Mouse (Mus musculus) CH12.LX (cell line): ENCODE data around the gene Tmco4. TPM values are rescaled to one million over a fixed set of nuclear protein-coding genes. Genes with fewer than 3 reads are reported as not detected.
A peak's percentile ranks its signal among the peaks of the same experiment; 100 is the strongest.

ENCODE experiments used
- DNase-seq: peaks from one replicate; pipeline ENCODE4 v3.0.0-alpha.2; 2013; ENCODE audit errors: extremely low read depth
- H3K27ac ChIP-seq: 2 replicates; pipeline ENCODE4 v1.5.1; 2012; ENCODE audit warnings: low read depth, mild to moderate bottlenecking, control low read depth, moderate library complexity; ENCODE audit not compliant: insufficient read depth
- H3K27me3 ChIP-seq: replicated peaks from 2 replicates; pipeline ENCODE3; 2012; ENCODE audit warnings: inconsistent platforms
- H3K36me3 ChIP-seq, 2 experiments: replicated peaks in 1 of 2; 2 replicates each; pipeline versions ENCODE3 to v1.6.1; 2012; ENCODE audit warnings: inconsistent platforms in 1 of 2, low read length in 1 of 2, mild to moderate bottlenecking in 1 of 2, mixed read lengths in 1 of 2, moderate library complexity in 1 of 2; ENCODE audit not compliant: control insufficient read depth in 1 of 2, insufficient read depth in 1 of 2
- H3K4me1 ChIP-seq, 2 experiments: 2 replicates each; pipeline ENCODE4 v1.6.1; 2012; ENCODE audit warnings: inconsistent platforms in 1 of 2, moderate library complexity in 1 of 2; ENCODE audit not compliant: insufficient read depth in 2 of 2, control insufficient read depth in 1 of 2
- H3K4me2 ChIP-seq: 2 replicates; pipeline ENCODE4 v1.6.1; 2012; ENCODE audit warnings: low read depth, mild to moderate bottlenecking, control low read depth; ENCODE audit not compliant: poor library complexity, insufficient read depth, severe bottlenecking
- H3K4me3 ChIP-seq, 3 experiments: fragments of 150-350 bp in 1 of 3; sonication (generic) in 1 of 3; replicated peaks in 1 of 3; 2 replicates each; pipeline versions ENCODE3 to v1.5.1; 2011 to 2012; ENCODE audit warnings: low read depth in 2 of 3, low read length in 2 of 3, mild to moderate bottlenecking in 2 of 3, moderate library complexity in 2 of 3, control low read depth in 1 of 3, improper control_type of control experiment in 1 of 3, inconsistent platforms in 1 of 3, mixed read lengths in 1 of 3; ENCODE audit not compliant: poor library complexity in 1 of 3
- H3K79me2 ChIP-seq: replicated peaks from 2 replicates; pipeline ENCODE4 v1.6.1; 2012; ENCODE audit warnings: mild to moderate bottlenecking, moderate library complexity; ENCODE audit not compliant: control insufficient read depth, poor library complexity, insufficient read depth, severe bottlenecking; ENCODE audit errors: extremely low read depth
- H3K9ac ChIP-seq: 2 replicates; pipeline ENCODE4 v1.6.1; 2012; ENCODE audit warnings: low read depth, mild to moderate bottlenecking, control low read depth, moderate library complexity; ENCODE audit not compliant: insufficient read depth
- H3K9me3 ChIP-seq: replicated peaks from 2 replicates; pipeline ENCODE3; 2012; ENCODE audit warnings: low read length, inconsistent platforms, mixed read lengths
- BHLHE40 ChIP-seq: IDR thresholded peaks from 2 replicates; pipeline ENCODE4 v1.6.1; 2011; ENCODE audit warnings: mild to moderate bottlenecking, low read depth, low read length, improper control_type of control experiment
- CTCF ChIP-seq, 2 experiments: IDR thresholded peaks in 1 of 2; conservative IDR thresholded peaks in 1 of 2; 2 replicates each; pipeline ENCODE4 v1.5.1; 2011 to 2012; ENCODE audit warnings: low read depth in 2 of 2, low read length in 2 of 2, improper control_type of control experiment in 1 of 2, inconsistent platforms in 1 of 2, mild to moderate bottlenecking in 1 of 2, moderate library complexity in 1 of 2
- E2F4 ChIP-seq: IDR thresholded peaks from 2 replicates; pipeline ENCODE4 v1.6.1; 2011; ENCODE audit warnings: low read depth, low read length, improper control_type of control experiment; ENCODE audit not compliant: insufficient replicate concordance
- EP300 ChIP-seq: IDR thresholded peaks from 2 replicates; pipeline ENCODE4 v1.6.1; 2011; ENCODE audit warnings: low read length, improper control_type of control experiment
- JUND ChIP-seq: conservative IDR thresholded peaks from 2 replicates; pipeline ENCODE4 v1.6.1; 2011; ENCODE audit warnings: low read depth, low read length, improper control_type of control experiment
- MAFK ChIP-seq: IDR thresholded peaks from 2 replicates; pipeline ENCODE4 v1.6.1; 2011; ENCODE audit warnings: low read length, improper control_type of control experiment; ENCODE audit not compliant: insufficient replicate concordance
- MAX ChIP-seq: IDR thresholded peaks from 2 replicates; pipeline ENCODE4 v1.6.1; 2011; ENCODE audit warnings: low read length, improper control_type of control experiment
- MEF2A ChIP-seq: IDR thresholded peaks from 2 replicates; pipeline ENCODE4 v1.6.1; 2014; ENCODE audit warnings: low read depth, mild to moderate bottlenecking, inconsistent platforms, low read length, improper control_type of control experiment, borderline replicate concordance
- MYC ChIP-seq: IDR thresholded peaks from 2 replicates; pipeline ENCODE4 v1.6.1; 2011; ENCODE audit warnings: low read depth, mild to moderate bottlenecking, improper control_type of control experiment, low read length
- POLR2A ChIP-seq: IDR thresholded peaks from 2 replicates; pipeline ENCODE4 v1.6.1; 2011; ENCODE audit warnings: low read depth, mild to moderate bottlenecking, improper control_type of control experiment, low read length
- POLR2AphosphoS2 ChIP-seq: IDR thresholded peaks from 2 replicates; pipeline ENCODE4 v1.6.1; 2011; ENCODE audit warnings: low read depth, low read length, improper control_type of control experiment
- RAD21 ChIP-seq: IDR thresholded peaks from 2 replicates; pipeline ENCODE4 v1.6.1; 2011; ENCODE audit warnings: low read depth, mild to moderate bottlenecking, low read length, improper control_type of control experiment, moderate library complexity
- SIN3A ChIP-seq: IDR thresholded peaks from 2 replicates; pipeline ENCODE4 v1.6.1; 2012; ENCODE audit warnings: low read length, improper control_type of control experiment, inconsistent platforms
- SMC3 ChIP-seq: IDR thresholded peaks from 2 replicates; pipeline ENCODE4 v1.6.1; 2011; ENCODE audit warnings: low read depth, low read length, improper control_type of control experiment
- TBP ChIP-seq: conservative IDR thresholded peaks from 2 replicates; pipeline ENCODE4 v1.6.1; 2011; ENCODE audit warnings: low read depth, low read length, improper control_type of control experiment
- USF1 ChIP-seq: IDR thresholded peaks from 2 replicates; pipeline ENCODE4 v1.6.1; 2014; ENCODE audit warnings: low read depth, mild to moderate bottlenecking, inconsistent platforms, low read length, improper control_type of control experiment
- dilution Hi-C: fragments of 300-500 bp; cut with MboI; formaldehyde crosslinking; loops from 2 replicates; pipeline ENCODE4 v1.14.3; 2020; ENCODE audit warnings: low sequenced_read_pairs; ENCODE audit not compliant: extremely low pct_unique_long_range_greater_than_20kb, extremely low pct_ligation_motif_present
- in situ Hi-C: fragments of 300-500 bp; cut with MboI; formaldehyde crosslinking; loops from 3 replicates; pipeline ENCODE4 v1.14.3; 2019; ENCODE audit warnings: low sequenced_read_pairs, low pct_ligation_motif_present, low pct_unique_long_range_greater_than_20kb, mixed read lengths
- polyA plus RNA-seq: library from polyadenylated mRNA; unstranded; fragments of >175 nt; gene quantifications from 2 replicates; pipeline ENCODE4 v1.2.1, GENCODE M21; 2012; ENCODE audit warnings: low read depth; ENCODE audit not compliant: insufficient read length
- total RNA-seq, 2 experiments: library from RNA; depleted of rRNA; stranded (reverse); fragments of 300-350 nt in 1 of 2; fragments of >200 nt in 1 of 2; gene quantifications; 2 replicates each; pipeline ENCODE4 v1.2.3; 2012 to 2014

The Tmco4 gene
- total and polyA plus RNA-seq, 3 experiments: 20.3 to 22.2 (median 21.7) TPM

- Histone ChIP-seq H3K4me3 (no peak overlapping the region), H3K36me3 (no peaks in the 10 kb centered on the region), H3K9ac (no peak overlapping the region), H3K4me2 (no peak overlapping the region; the same call in 1 of the 2 replicates), H3K79me2 (no peaks in the 10 kb centered on the region), H3K9me3 (peaks cover 5% of the 10 kb centered on the region), H3K27ac (no peak overlapping the region), H3K4me1 (peaks cover 4% of the 10 kb centered on the region in 2 experiments; a peak in 2 of 4 replicates), H3K27me3 (peaks cover 53% of the 10 kb centered on the region)
- TF ChIP-seq POLR2A (no peak), CTCF (conservative IDR thresholded peaks at IDR 0.05 in 1 of 2, IDR thresholded peaks at IDR 0.05 in 1 of 2; ENCODE audit: low read depth in 2 of 2, low read length in 2 of 2) (peak in 1 of 2 experiments; percentile 48; a peak in 2 of 4 replicates), EP300 (no peak), SIN3A (no peak), MEF2A (no peak), POLR2AphosphoS2 (no peak), RAD21 (no peak; the same call in none of the 2 replicates)
- no peak for DNase-seq
- dilution Hi-C loops: no loop called here
- in situ Hi-C loops: loop anchor here (5.0 to 10.0 kb wide), 2 partner anchors 104 to 151 kb away; partner anchors contain the start of gene Tmco4
These were observed 103.2 kb downstream of the Tmco4 start for GRCm38 (mm10) chr4:139075915-139076314.

GRCm38 (mm10) chr4:139078313-139078712, 105.6 kb downstream of the Tmco4 start:
- peak overlapping the region; percentile 19; the same call in 1 of the 2 replicates for H3K4me2 ChIP-seq
- DNase-seq: peak; percentile 43
- H3K4me3 ChIP-seq: no peak overlapping the region
- dilution Hi-C loops: no loop called here
- H3K27me3 ChIP-seq: peaks cover 33% of the 10 kb centered on the region
- H3K27ac ChIP-seq: no peak overlapping the region
- no peak for TF ChIP-seq MAFK
- TF ChIP-seq MYC: peak; percentile 93
- TF ChIP-seq E2F4: no peak
- TF ChIP-seq POLR2AphosphoS2: no peak
- TF ChIP-seq MEF2A: no peak
- no peak for TF ChIP-seq TBP
- TF ChIP-seq SMC3: peak; percentile 32
- TF ChIP-seq RAD21: peak; percentile 56
- TF ChIP-seq CTCF (conservative IDR thresholded peaks at IDR 0.05 in 1 of 2, IDR thresholded peaks at IDR 0.05 in 1 of 2; ENCODE audit: low read depth in 2 of 2, low read length in 2 of 2): peak; percentile 41 to 70; a peak in 3 of 4 replicates
- TF ChIP-seq USF1: no peak
- no peak for TF ChIP-seq BHLHE40
- peak; percentile 60 for TF ChIP-seq MAX
- TF ChIP-seq JUND: no peak
- no peaks in the 10 kb centered on the region for H3K79me2 ChIP-seq
- H3K4me1 ChIP-seq: peaks cover 4% of the 10 kb centered on the region in 2 experiments; a peak in 2 of 4 replicates
- in situ Hi-C loops: loop anchor here (5.0 to 10.0 kb wide), 2 partner anchors 106 to 154 kb away; partner anchors contain the start of gene Tmco4
- H3K36me3 ChIP-seq: no peaks in the 10 kb centered on the region
- peaks cover 5% of the 10 kb centered on the region for H3K9me3 ChIP-seq
- H3K9ac ChIP-seq: no peak overlapping the region
